Mouse (Mus musculus): ENCODE data around the gene Foxj3.

DNA sequence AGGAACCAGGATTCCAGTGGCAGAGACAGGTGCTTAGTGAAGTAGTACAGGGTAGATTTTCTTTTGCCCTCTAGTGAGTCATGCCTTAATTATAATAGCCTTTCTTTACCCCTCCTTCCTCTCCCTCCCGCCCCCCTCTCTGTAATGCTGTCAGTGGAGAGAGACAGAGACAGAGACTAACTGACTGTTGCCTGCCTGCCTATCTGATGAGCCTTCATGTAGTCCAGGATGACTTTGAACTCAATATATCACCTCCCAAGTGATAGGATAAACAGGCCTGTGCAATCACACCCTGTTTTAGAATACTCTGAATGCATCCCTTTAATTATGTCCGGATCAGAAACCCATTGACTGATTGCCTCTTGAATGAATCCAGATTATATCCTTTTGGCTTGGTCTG, 18.7 kb downstream of the Foxj3 start:
- TF ChIP-seq FLI1 (IDR thresholded peaks at IDR 0.05; ENCODE audit: low read length) (no peak), GATA1 (IDR thresholded peaks at IDR 0.05; ENCODE audit: borderline replicate concordance, low read length) (no peak)

Data from megakaryocyte, embryonic 14.5 days (primary cell).